Mouse (Mus musculus) thymus, postnatal 25 days (tissue): Measurements from ENCODE around the gene Urm1.
A peak's percentile ranks its signal among the peaks of the same experiment; 100 is the strongest.

Experiments used
- DNase-seq: peaks from one replicate; pipeline ENCODE4 v3.0.0; 2022

Gene Urm1

GRCm38 (mm10) chr2:29831106-29831505 lies 11.2 kb downstream of the Urm1 start:
- DNase-seq: no peak

DNA sequence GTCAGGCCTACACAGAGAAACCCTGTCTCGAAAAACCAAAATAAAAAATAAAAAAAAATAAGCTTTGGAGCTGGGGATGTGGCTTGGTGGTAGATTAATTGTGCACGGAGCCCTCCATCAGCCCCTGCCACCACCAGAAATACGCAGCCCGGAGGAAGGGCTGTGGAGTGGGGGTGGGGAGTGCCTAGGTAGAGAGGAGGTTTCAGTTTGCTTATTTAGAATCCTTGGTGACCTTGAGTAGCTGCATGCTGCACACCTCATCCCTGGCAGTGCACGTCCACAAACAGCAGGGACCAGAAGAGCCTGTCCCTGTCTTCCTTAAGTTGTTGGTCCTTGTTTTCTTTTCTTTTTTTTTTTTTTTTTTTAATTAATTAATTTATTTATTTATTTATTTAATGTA lies 13.9 kb downstream of the Urm1 start:
- DNase-seq: no peak

GRCm38 (mm10) chr2:29835391-29835899 lies 15.6 kb downstream of the Urm1 start:
- no peak for DNase-seq

DNA sequence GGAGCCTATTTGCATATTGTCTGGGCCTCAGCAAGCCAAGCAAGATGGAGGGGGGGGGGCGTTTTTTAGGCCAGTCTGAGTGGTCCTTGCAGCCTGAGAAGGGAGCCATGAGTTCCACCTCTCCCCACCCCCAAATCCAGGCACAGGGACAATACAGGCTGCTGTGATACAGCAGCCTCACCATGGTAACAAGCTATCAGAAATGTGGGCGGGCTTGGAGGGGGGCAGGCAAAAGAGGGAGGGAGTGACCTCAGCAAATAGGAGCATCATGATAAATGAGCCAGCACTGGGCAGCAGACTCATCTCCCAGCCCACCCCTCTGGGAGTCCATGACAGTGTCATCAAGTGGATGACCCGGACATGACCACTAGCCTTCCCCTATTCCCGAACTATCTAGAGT lies 19.6 kb downstream of the Urm1 start:
- DNase-seq: no peak

- DNase-seq: no peak
Measured at GRCm38 (mm10) chr2:29843231-29844105, 23.6 kb downstream of the Urm1 start.

- no peak for DNase-seq
Measured at GRCm38 (mm10) chr2:29844115-29844514, 24.2 kb downstream of the Urm1 start.

- DNase-seq: no peak
Measured at GRCm38 (mm10) chr2:29844661-29845060, 24.8 kb downstream of the Urm1 start.

DNA sequence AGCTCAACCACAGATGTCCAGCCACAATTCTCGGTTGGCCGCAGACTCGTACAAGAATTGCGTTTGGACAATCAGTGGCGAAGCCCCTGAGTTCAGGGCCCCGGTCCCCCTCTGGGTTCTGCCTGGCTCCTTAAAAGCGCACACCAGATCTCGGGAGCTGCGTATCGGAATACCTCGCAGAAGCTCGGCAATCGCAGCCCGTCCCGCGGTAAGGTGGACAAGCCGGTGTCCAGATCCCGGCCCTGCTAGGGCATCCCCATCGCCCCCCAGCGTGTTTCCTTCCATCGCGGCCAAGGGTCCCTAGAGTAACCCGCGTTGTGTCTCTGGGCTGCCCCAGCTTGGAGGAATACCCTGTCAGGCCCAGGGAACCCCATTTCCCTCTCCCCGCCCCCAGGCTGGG lies 25.8 kb downstream of the Urm1 start:
- DNase-seq: no peak

DNA sequence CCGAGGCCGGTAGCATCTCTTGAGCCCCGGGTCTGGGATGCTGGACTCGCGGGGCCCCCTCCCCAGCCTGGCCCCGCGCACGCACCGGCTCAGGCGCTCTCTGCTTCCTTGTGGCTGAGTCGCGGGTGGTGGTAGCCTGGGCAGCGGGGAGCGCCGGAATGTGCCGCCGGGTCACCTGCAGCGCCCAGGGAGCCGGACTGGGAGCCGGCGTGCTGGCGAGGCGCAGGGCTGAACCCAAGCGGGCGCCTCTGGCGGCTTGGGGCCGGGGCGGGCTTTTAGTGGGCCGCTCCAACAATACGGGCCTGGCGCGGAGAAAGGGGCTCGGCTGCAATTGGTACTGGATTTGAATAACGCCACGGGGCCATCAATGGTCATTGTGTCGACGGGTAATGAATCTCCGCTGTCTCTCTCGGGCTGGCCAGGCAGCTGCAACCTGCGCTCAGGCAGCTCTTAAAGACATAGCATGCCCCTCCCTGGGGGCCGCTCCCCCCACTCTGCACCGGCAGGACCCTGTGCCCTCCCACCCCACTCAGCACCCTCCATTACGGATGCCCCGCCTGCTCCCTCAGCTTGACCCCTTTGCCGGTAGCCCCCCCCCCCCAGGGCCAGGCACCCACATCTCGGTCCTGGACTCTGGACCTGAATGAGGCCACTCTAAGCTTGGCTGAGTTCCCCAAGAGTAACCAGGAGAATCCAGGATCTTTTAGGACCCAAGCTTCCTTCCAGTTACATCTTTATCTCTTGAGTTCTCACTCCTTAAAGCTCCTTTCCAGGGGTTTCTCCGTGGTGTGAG lies 26.4 kb downstream of the Urm1 start:
- no peak for DNase-seq

GRCm38 (mm10) chr2:29846911-29847310 lies 27.0 kb downstream of the Urm1 start:
- DNase-seq: no peak

GRCm38 (mm10) chr2:29849041-29849440 lies 29.2 kb downstream of the Urm1 start:
- DNase-seq: no peak

DNA sequence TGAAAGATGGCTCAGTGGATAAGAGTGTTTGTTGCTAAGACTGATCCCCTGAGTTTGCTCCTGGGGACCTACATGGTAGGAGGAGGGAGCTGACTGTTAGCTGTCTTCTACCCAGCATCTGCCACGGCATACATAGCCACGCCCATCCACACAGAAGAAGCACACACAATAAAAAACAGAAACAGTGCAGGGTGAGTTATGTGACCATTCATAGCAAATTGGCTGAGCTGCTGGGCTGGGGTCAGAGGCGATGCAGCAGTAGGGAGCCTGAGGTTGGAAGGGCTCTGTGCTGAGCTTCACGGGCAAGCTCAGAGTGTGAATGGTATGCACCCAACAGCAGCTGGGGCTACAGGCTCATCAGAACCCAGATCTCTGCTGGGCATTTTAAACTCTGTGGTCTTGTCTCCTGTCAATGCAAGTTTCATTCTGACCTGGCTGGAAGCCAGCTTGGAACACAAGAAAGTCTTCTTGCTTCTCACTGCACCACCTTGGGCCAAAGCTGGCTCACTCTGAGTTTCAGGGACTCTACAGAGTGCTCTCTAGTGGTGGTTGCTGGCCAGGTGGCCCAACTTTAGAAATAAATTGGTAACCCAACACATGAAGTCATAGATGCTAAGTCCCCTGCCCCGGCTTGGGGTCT lies 30.1 kb downstream of the Urm1 start:
- peak; percentile 6 for DNase-seq

- DNase-seq: no peak
Measured at GRCm38 (mm10) chr2:29852957-29853485, 33.1 kb downstream of the Urm1 start.

- DNase-seq: no peak
Measured at GRCm38 (mm10) chr2:29853736-29854135, 33.9 kb downstream of the Urm1 start.

- DNase-seq: no peak
Measured at GRCm38 (mm10) chr2:29855585-29856210, 35.8 kb downstream of the Urm1 start.

DNA sequence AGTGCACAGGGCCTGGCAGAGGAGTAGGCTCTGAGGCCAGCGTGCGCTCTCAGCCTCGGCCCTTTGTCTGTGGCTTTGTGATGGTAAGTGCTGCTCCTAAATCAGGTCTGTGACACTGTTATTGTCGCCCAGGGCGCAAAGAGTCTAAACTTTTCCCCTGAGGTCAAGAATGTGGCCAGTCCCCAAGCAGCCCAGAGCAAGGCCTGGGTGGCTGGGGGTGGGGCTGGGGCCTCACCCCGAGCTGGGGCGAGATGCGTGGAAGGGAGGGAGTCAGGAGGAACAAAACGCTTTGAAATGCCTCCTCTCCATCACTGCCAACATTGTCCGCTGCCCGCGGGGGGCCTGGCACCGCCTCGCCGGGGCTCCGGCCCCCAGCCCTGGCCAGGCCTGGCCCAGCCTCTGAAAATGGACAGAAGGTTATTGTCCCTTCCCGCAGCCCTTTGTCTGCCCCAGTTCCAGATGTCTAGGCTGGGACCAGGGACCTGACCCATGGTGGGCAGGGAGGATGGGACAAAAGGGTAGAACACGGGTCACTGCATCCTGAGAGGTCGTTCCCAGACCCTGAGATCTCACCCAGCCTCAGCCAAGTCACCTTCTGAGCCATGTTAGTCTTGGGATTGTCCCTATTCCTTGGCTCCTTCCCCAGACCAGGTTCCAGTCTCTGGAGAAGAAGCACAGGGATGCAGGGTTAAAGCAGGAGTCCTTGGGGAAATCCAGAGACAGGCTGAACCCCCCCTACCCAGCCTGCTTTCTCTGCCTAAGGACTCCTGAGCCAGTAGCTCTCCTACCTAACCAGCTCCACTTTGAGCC lies 36.8 kb downstream of the Urm1 start:
- no peak for DNase-seq

GRCm38 (mm10) chr2:29857341-29857740 lies 37.5 kb downstream of the Urm1 start:
- DNase-seq: no peak

GRCm38 (mm10) chr2:29857967-29858366 lies 38.1 kb downstream of the Urm1 start:
- no peak for DNase-seq

DNA sequence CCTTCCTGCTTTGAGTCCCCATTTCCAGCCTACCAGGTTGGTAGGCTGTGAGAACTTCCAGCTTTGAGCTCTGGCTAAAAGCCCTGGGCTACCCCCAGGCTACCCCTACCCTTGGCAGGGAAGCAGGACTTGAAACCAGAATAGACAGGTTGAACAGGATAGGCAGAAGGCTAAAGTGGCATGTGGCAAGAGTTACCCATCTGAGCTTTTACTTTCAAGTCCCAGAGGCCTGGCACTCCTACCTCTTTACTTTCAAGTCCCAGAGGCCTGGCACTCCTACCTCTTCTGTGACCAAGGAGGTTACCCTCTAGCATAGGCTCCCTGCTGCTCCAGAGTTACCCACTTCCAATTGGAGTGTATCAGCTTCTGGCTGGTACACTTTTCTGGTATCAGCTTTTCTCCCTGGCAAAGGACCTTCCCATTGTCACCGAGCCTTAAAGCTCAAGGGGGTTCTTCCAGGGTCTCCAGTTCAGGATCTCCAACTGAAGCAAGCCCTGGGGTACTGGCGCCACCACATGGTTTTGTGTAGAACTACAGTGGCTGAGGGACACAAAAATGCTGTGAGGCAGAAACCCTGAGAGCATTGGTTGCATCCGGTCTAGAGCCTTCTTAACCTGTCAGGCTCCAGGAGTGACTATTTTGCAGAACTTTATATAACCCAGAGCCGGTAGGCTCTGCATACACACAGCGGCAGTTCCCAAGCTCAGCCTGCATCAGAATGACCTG lies 39.0 kb downstream of the Urm1 start:
- DNase-seq: peak; percentile 66

- DNase-seq: no peak
Measured at GRCm38 (mm10) chr2:29865125-29865524, 45.2 kb downstream of the Urm1 start.
